Mouse (Mus musculus) lung, adult 2 months (tissue): ENCODE data around the gene Zfp57.

Source experiments
- CTCF ChIP-seq: fragments of 200-500 bp; IDR thresholded peaks from 2 replicates; pipeline ENCODE4 v1.5.1; 2011; ENCODE audit warnings: mild to moderate bottlenecking, low read length, control low read depth; ENCODE audit not compliant: insufficient read depth
- POLR2A ChIP-seq: fragments of 200-500 bp; IDR thresholded peaks from 2 replicates; pipeline ENCODE4 v1.6.1; 2011; ENCODE audit warnings: low read depth, mild to moderate bottlenecking, control low read depth, low read length, borderline replicate concordance; ENCODE audit errors: extremely low read depth

- TF ChIP-seq POLR2A (no peak), CTCF (no peak)
These were observed 46.5 kb downstream of the Zfp57 start for GRCm38 (mm10) chr17:37047332-37047976.
